Mouse (Mus musculus) adrenal gland, adult (tissue): ENCODE results near the gene Car15.

Source experiments
- DNase-seq, 2 experiments: peaks; one replicate each; pipeline ENCODE4 v3.0.0; 2022 to 2023; ENCODE audit warnings: low spot score in 1 of 2; ENCODE audit not compliant: inconsistent age in 2 of 2

Gene Car15

DNA sequence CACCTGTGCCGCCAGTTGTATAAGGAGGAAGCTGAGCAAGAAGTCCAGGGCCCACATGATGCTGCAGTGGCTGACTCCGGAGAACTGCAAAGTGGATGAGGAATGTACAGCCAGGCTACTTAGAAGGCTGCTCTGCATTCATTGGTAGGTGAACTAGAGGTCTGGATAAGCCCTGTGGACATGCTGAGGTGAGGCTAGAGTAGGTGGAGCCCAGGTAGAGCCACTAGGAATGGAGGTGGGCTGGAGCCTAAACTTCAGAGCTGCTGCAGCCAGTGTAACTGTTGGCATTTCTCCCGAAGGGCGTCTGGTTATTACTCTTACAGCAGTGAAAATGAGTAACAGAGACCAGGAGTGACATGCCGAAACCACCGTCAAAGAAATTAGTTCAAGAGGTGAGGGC lies at the start of gene Car15:
TSS of gene Car15 (minus strand) at position 314 of the 400 bp plus-strand sequence.
- no peak for DNase-seq

DNA sequence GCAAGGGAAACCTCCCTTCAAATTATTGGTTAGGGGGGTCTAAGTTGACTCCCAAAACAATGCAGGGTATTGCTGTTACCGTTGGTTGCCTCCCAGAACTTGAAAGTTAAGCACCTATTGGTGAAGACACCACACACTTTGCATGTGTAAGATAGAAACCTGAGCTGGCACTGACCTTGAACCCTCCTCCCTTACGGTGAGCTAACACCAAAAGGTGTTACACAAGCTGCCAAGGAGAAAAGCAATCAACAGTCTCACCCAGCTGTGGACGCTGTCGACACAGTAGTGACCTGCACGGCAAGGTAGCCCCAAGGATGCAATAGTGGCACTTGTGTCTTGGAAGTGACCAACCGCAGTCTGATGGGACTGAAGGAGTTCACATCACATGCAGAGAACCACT lies 46.0 kb upstream of the Car15 start:
- DNase-seq, result no peak

DNA sequence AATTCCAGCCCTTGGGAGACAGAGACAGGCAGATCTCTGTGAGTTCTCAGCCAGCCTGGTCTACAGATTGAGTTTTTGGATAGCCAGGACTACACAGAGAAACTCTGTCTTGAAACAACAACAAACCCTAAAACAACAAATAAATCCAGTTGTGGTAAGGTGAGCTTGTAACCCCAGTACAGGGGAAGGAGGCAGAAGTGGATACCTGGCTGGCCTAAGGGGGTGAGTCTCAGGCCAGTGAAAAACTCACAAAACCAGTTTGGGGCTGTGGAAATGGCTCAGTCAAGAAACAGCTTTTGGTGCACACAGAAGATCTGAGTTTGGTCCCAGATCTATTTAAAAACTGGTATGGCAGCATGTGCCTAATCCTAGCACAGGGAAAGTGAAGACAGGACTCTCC lies 44.0 kb upstream of the Car15 start:
- DNase-seq, result no peak

DNA sequence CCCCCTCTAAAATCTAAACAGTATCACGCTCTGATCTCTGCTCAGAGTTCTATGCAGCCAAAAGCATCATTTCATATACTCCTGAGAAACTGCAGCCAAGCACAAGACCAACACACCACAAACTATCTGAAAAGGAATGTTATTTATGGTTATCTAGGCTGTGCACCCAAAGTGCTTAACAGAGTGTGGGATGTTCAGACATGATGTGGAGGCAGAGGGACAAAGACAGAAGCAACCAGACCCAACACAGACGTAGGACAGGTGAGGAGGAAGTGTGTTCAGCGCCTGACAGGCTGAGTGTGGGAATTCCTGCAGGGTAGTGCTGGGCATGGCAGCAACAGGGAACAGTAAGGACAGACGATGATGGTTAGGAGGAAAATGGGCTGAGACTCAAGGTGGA lies 41.4 kb upstream of the Car15 start:
- DNase-seq, result no peak

DNA sequence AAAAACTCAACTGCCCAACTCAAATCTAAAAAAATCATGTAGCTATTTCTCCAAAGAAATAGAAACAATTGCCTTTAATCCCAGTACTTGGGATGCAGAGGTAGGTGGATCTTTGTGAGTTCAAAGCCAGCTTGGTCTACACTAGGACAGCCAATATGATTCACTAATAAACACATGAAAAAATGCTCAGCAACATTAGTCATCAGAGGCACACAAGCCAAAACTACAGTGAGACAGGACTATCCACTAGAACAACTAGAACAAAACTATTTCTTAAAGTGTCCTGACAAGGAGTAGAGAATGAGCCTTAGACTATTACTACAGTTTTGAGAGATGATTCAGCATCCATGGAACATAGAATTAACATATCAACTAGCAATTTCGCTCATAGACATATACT lies 37.9 kb upstream of the Car15 start:
- DNase-seq, result no peak

DNA sequence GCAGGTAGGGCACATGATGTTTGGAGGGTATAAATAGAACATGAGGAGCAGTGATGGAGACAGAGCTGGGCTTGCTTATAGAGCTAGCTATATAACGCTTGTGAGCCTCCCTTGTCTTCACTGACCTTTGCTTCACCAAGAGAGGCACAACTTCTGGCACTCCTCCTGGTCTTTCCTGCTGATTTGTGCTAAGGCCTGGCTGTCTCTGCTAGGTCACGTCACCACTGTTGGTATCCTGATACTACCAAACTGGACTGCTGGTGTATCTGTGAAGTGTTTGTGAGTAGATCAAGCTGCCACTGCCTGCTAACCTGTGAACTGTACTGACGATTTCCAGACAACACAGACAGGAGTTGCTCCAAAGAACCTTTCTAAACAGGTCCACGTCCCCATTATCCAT lies 37.0 kb upstream of the Car15 start:
- DNase-seq, result no peak

DNA sequence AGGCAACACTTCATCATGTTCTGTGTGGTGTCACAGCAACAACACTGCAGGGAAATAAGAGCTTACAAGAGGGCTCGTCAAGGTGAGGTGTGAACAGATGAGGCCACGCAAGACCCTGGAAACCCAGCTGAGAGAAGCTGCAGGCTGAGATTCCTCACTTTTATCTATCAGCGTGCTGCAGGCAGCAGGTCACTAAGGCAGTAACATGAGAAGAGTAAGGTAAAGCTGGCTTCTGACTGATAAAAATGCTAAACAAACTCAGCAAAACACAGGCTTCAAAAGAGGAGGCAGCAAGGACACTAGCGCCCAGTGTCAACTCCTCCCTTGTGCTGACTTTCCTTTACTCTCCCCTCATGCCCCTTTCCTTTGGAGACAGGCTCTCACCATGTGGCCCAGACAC lies 34.8 kb upstream of the Car15 start:
- DNase-seq, result no peak

DNA sequence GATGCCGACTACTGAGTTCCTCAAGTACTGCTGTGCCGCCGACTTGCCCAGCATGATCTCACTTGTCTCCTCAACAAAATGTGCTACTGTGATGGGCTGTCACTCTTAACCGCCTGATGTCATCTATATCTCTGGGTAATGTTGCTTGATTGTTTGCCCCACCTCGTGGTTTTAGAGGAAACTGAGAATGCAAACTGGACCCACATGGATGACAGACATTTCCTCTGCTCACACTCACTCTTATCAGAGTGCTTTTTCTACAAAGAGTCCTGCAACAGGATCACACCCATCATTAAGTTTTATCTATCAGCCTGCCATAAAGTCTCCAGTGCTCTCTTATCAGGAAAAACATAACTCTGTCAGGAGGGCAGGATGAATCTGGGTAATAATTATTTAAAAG lies 33.1 kb upstream of the Car15 start:
- DNase-seq, result no peak

DNA sequence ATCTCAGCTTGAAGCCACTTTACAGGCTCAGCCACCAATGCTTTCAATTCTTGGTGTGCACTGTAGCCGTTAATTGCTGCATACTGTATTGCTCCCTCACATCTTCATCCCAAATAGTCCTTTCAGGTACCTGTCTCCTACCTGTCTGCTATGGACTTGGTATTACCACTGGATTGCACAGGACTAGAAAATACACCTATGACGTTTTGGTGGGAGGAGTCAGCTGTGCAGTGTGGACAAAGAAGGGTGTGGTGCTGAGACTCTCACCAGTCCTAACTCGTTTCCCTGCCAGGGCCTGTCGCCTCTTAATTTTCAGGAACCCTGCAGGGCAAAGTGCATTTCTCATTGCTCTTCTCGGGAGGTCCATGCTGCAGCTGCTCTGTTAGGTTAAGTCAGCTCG lies 27.6 kb upstream of the Car15 start:
- DNase-seq, result no peak

DNA sequence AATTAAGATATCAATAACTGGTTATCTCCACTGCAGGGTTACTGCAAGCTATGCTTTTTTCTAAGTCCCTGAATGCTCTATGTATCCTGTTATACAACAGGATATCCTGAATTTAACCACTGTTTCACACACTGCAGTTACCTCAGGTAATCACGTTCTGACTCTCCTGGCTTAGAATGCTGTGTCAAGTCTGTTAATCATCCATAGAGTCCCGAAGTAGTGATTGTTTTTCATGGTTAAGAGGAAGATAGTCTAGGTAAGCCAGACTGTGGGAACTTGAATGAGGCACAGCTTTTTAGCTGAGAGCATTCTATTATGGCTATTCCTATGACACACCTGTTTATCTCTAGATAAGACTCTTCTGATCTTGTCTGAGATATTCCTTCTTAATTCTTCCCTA lies 27.1 kb upstream of the Car15 start:
- no peak for DNase-seq

DNA sequence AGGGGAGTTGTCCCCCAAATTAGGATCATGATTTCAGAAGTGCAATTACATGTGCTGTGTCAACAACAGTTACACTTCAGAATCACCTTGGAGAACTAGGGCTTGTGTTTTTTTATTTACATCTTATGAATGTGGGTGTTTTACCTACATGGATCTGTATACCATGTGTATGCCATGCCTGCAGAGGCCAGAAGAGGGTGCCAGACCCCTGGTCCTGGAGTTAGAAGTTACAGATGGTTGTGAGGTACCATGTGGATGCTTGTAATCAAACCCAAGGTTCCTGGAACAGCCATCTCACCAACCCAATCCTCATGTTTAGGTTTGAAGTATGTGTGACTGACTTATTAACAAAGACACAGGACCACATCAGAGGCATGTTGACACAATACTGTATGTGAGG lies 20.4 kb upstream of the Car15 start:
- DNase-seq, result no peak

DNA sequence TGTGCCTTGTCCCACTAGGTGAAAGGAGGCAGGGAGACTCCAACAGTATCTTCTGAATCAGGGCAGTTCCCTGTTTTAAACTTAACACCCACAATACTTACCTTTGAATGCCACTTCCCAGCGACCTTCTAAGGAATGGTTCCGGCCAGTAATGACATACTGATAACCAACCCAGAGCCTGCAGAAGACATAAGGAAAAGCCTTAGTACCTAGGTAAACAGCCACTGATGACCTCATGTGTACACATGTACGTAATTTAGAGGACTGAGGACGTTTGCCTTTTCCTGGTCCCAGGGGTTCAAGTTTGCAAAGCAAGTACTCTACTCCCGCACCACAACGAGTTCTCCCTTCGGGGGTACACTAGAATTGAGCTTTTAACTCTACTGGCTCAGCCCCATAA lies 19.0 kb upstream of the Car15 start:
- DNase-seq, result no peak

DNA sequence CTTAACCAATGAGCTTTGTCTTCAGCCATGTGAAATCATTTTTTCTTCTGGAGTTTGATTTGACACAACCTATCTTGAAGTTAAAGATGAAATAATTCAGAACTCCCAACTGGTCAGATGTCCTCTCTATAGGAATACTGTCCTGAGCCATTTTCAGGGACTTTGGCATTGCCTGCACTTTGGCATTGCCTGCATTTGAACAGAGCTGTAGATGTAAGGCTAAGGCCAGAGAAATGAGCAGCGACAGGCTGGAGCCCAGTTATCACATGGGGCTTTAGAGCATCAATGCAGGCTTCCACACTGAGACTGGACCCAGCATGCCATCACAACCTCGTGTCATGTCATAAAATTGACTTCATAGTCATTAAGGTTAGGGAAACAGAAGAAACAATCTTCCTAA lies 15.1 kb upstream of the Car15 start:
- no peak for DNase-seq

DNA sequence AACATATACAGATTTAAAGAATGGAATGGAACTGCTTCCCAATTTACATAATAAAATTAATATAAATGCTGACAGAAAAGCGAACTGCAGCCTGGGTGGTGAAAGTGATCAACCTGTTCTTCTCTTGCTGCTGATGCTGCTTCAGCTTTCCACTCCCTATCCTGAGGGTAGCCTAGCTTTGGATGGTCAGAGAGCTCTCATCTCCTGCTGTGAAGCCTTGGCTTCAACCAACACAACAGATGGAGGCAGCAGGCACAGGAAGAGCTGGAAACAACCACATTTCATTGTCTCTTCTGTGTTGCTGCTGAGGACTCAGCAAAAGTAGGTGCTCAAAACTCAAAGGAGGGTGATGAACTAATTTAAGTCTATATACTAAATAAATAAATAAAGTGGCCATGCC lies 13.7 kb upstream of the Car15 start:
- DNase-seq, result no peak

DNA sequence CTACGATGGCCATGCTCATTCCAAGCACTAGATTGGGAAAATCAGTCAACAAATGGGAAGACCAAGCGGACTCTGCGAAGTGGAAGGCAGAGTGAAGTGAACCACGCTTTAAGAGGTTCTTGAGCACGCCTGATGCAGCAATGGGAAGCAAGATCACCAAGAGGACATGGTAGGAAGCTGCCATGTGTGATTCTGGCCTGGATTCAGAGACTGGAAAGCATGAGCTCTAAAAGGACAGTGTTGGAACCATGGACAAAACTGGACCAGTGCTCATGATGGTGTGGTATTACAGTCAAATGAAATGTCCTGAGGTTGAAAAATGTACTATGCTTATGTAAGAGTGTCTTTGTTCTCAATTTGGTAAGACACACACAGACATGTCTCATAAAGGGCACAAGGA lies 13.2 kb upstream of the Car15 start:
- DNase-seq, result no peak

DNA sequence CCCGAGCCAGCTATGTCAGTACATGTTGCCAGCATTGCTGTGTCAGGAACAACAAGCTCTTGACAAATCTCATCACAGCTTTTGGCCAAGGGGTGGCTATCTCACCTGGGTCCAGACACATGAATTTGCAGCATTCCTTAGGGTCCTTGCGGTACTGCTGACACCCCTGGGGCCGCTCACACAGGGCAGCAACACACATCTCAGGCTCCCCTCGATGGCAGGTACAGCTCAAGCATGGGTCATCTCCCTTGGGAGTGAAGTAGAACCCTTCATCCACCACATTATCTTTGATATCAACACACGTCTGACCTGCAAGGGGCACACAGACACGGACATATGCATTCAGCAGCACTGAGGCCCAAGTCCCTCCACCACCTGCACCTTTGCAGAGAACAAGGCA lies 11.3 kb upstream of the Car15 start:
- no peak for DNase-seq

DNA sequence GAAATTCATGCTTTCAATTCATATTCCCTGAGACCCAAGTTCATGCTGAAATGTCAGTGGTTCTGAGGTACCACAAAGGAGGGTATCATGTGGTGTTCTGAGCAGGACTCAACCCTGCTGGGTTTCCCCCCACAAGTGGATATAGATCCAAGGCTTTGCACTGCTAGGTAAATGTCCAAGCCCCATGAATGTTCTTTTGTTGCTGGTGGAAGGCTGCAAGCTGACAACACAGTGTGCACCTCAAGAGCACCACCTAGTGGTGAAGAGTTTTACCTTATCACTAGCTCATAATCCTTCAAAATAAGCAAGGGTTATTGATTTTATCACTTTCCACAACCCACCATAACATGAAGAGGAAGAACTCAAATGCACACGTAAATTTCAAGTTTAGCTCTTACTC lies 10.8 kb upstream of the Car15 start:
- DNase-seq, result peak in 1 of 2 experiments; percentile 75

DNA sequence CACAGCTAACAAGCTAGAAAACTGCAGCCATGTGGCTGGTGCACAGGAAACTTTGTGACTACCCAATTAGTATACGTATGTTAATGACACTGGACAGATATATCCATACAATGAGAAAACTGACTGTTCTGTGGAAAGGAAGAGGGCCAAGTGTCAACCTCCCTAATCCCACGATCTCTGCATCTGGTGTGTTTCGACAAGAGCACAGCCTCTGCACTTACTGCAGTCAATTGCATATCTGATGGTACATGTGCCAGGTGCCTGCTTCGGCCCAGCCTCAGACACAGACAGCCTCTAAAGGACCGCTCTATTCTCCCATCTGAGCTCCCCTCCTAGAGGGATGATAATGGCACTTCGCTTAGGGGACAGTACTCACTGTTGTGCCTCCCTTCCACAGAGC lies 10.3 kb upstream of the Car15 start:
- DNase-seq, result no peak

DNA sequence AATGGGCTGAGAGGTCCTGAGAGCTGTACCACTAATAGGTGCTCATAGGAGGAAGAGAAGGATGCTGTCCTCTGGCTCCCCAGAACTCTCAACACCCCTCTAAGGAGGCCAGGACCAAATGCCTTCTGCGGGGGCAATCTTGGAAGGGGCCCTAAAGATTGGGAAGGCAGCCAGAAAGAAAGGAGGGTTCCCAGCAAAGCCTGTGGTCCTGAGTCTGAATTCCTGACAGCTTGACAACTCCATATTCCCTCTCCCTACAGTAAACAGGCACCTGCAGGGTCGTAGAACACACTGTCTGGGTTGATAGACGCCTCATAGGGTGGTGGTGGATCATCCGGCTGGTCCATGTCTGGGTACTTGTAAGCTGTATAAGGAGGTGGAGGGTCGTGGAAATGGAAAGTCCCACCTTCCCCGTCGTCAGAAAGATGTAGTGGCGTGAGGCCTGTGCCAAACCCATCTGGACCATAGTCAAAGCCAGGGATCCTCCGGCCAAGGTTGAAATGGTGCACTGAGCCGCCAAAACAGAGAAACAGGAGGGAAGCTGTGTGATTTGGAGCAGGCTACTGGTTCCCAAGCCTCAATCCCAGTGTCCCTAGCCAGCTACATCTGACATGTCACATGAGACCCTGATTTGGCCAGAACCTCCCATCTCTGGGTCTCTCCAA lies 5.7 kb upstream of the Car15 start:
- DNase-seq, result no peak

DNA sequence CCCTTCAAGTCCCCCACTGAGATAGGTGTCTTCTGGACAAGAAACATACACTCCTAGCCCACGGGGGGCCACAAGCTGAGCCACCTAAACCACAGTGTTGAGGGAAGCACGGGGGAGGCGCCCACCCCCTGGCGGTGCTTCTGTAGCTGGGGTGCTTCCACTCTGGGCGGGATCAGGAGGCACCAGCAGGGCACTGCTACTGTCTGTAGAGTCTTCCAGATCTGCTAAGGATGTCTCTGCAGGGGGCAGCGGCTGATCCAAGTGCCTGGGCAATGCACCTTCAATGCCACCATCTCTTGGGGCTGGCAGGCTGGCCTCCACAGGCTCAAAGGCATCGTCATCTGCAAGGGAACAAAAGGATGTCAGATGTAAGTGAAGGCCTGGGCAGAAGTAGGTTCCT lies 4.3 kb upstream of the Car15 start:
- DNase-seq, result no peak

DNA sequence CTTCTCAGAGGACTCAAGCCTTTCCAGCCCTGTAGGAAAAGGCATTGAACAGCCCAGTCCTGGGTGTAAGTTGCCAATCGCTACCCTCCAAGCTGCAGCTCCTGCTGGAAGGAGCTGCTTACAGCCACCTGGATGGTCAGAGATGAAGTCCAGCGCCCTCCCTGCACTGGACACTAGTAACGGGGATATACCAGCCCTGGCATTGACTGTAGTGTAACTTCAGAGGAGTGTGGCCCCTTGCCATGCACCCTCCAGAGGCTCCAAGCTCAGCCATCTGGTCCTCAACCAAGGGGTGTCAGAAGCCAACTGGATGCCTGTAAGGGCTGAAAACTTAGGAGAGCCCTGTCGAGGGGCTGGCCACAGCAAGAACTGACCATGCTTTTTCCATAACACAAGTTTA lies 1.8 kb upstream of the Car15 start:
- no peak for DNase-seq

DNA sequence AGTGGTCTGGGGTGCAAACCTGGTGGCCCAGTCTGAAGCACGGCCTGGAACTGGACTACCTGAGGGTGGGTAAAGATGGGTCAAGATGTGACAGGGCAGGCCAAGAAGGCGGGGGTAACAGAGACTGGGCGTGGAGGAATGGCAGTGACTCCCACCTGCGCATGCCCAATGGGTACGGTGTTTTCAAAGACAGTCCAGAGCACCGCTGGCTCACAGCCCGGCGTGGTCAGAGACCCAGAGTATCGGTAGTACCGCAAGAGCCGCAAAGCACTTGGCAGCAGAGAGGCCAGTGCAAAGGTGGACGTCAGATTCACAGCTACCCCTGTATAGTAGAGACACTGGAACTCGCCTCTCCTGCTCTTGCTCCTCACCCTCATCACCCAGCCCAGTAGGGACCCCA lies 2.7 kb downstream of the Car15 start:
- no peak for DNase-seq

DNA sequence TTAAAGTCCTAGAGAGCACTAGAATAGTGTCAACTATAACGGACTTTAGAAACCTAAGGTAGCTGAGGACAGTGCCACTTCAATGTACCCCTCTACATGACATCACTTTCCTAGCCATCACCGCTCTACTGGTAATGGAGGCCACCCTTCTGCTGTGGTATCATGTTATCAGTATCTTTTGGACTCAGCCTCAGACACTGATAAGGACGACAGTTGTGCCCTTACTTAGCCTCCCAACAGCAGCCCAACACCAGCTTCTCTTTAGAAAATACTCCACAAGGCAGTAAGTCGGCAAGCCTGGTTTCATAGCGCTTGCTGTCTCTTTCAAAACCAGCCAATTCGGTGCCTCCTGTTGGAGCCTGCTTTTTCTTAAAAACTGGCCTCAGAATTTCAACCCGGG lies 3.6 kb downstream of the Car15 start:
- DNase-seq, result no peak
